Mouse (Mus musculus): ENCODE measurements around the gene Crim1. TPM values are rescaled to one million over a fixed set of nuclear protein-coding genes. Genes with fewer than 3 reads are reported as not detected.

The Crim1 gene
- polyA plus RNA-seq, 1 experiment = 7.1 TPM

DNA sequence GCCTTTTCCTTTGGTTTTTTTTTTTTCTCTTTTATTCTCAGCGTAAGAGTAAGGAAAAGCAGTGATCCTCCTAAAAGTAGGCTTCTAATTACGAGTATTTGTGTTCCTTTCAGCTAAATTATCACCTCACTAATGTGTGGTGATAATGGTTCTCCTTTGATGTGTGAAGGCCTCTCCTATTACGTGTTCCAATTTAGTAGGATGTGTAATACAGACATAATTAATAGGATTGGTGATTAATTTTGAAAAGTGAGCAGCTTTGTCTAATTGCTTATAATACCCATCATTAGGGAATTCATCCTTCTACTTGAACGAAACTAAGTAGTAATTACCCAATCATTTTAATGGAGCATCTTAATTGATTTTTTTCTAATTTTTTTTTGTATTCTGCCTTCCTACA, 157.7 kb downstream of the Crim1 start:
- H3K79me3 ChIP-seq (ENCODE audit: low read depth) = no peaks in the 10 kb centered on the region
- TF ChIP-seq FOSL1 (IDR thresholded peaks at IDR 0.05; ENCODE audit: insufficient read depth, low read length, poor library complexity, severe bottlenecking) = no peak
- no peak for TF ChIP-seq MYOD1 (IDR thresholded peaks at IDR 0.05; ENCODE audit: control insufficient read depth, insufficient read length, low read depth)
- TF ChIP-seq USF1 (IDR thresholded peaks at IDR 0.05; ENCODE audit: low read depth) = no peak
- TF ChIP-seq CEBPB (IDR thresholded peaks at IDR 0.05; ENCODE audit: low read depth) = no peak
- TF ChIP-seq CTCF (IDR thresholded peaks at IDR 0.05; ENCODE audit: control insufficient read depth, insufficient read depth, insufficient read length) = no peak
- TF ChIP-seq MAX (IDR thresholded peaks at IDR 0.05) = no peak
- no peaks in the 10 kb centered on the region for H3K27me3 ChIP-seq (ENCODE audit: control insufficient read depth, insufficient read depth, insufficient read length)
- H3ac ChIP-seq (ENCODE audit: control insufficient read depth, insufficient read length, low read depth) = no peak overlapping the region
- H3K4me3 ChIP-seq (ENCODE audit: insufficient read depth, poor library complexity, severe bottlenecking) = no peak overlapping the region
- no peaks in the 10 kb centered on the region for H3K79me2 ChIP-seq (ENCODE audit: control insufficient read depth, insufficient read depth)
- H3K36me3 ChIP-seq (ENCODE audit: control insufficient read depth, insufficient read depth) = peaks cover 8% of the 10 kb centered on the region

DNA sequence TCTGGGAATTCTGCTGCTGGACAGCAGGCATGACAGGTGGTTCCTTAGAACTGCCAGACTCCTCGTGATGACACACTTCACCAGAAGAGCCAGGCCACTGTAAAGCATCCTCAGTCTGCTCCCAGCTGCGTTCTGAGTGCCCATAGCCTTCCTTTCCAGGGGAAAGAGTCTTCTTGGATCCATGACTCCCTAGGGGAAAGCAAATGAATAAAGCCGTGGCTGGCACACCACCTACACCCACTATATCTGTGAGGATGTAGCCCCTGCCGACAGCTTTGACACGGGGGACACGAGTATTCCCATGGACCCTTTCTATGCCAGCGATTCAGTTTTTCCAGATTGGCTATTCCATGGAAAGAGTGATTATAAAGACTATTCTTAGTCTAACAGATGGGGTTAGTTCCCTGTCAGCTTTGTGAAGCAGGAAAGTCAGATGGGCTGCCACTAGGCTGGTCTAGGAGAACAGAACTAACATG, 158.2 kb downstream of the Crim1 start:
- no peak overlapping the region for H3ac ChIP-seq (ENCODE audit: control insufficient read depth, insufficient read length, low read depth)
- TF ChIP-seq CEBPB (IDR thresholded peaks at IDR 0.05; ENCODE audit: low read depth) = no peak
- no peak for TF ChIP-seq USF1 (IDR thresholded peaks at IDR 0.05; ENCODE audit: low read depth)
- peak; percentile 67 for TF ChIP-seq MYOD1 (IDR thresholded peaks at IDR 0.05; ENCODE audit: control insufficient read depth, insufficient read length, low read depth)
- no peak for TF ChIP-seq CTCF (IDR thresholded peaks at IDR 0.05; ENCODE audit: control insufficient read depth, insufficient read depth, insufficient read length)
- TF ChIP-seq MAX (IDR thresholded peaks at IDR 0.05) = no peak
- TF ChIP-seq FOSL1 (IDR thresholded peaks at IDR 0.05; ENCODE audit: insufficient read depth, low read length, poor library complexity, severe bottlenecking) = no peak
- H3K79me3 ChIP-seq (ENCODE audit: low read depth) = no peaks in the 10 kb centered on the region
- H3K27me3 ChIP-seq (ENCODE audit: control insufficient read depth, insufficient read depth, insufficient read length) = no peaks in the 10 kb centered on the region
- no peak overlapping the region for H3K4me3 ChIP-seq (ENCODE audit: insufficient read depth, poor library complexity, severe bottlenecking)
- H3K79me2 ChIP-seq (ENCODE audit: control insufficient read depth, insufficient read depth) = no peaks in the 10 kb centered on the region
- H3K36me3 ChIP-seq (ENCODE audit: control insufficient read depth, insufficient read depth) = peaks cover 8% of the 10 kb centered on the region

DNA sequence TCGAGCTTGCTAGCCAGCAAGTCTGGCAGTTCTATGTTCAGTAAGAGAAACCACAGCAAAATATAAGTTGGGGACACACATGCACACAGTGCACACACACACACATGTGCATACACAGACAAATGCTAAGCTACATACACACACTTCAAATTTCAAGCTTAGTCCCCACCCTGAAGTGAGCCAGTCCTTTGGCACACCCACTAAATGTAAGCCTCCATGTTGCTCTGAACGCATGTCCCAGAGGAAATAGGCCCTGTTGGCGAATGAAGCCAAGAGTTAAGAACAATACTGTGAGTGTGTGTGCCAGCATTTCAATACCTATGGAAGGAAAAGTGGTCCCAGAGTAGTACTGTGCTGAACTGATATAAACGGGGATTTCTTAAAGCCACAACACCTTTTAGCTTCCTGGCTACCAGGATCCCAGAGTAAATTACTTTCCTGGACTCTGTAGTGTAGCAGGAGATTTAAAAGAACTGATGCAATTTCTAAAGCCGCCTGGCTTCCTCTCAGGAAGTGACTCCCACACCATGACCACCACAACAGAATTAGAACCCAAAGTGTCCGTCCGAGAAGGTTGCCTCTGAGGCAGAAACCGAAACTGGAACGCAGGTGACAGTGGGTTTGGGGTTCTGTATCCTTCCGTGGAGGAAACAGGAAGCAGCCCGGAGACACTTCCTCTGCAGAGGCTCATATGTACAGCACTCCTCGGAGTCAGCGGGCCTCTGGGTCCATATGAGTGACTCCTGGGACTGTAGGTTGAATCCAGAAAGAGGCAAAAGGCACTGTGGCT, 162.1 kb downstream of the Crim1 start:
- no peak overlapping the region for H3ac ChIP-seq (ENCODE audit: control insufficient read depth, insufficient read length, low read depth)
- no peaks in the 10 kb centered on the region for H3K27me3 ChIP-seq (ENCODE audit: control insufficient read depth, insufficient read depth, insufficient read length)
- H3K79me3 ChIP-seq (ENCODE audit: low read depth) = no peaks in the 10 kb centered on the region
- TF ChIP-seq CTCF (IDR thresholded peaks at IDR 0.05; ENCODE audit: control insufficient read depth, insufficient read depth, insufficient read length) = no peak
- TF ChIP-seq MYOD1 (IDR thresholded peaks at IDR 0.05; ENCODE audit: control insufficient read depth, insufficient read length, low read depth) = no peak
- TF ChIP-seq MAX (IDR thresholded peaks at IDR 0.05) = no peak
- TF ChIP-seq USF1 (IDR thresholded peaks at IDR 0.05; ENCODE audit: low read depth) = no peak
- no peak for TF ChIP-seq FOSL1 (IDR thresholded peaks at IDR 0.05; ENCODE audit: insufficient read depth, low read length, poor library complexity, severe bottlenecking)
- no peak for TF ChIP-seq CEBPB (IDR thresholded peaks at IDR 0.05; ENCODE audit: low read depth)
- no peak for TF ChIP-seq MYOG (IDR thresholded peaks at IDR 0.05; ENCODE audit: control insufficient read depth, extremely low read depth, insufficient read length)
- H3K36me3 ChIP-seq (ENCODE audit: control insufficient read depth, insufficient read depth) = no peaks in the 10 kb centered on the region
- no peaks in the 10 kb centered on the region for H3K79me2 ChIP-seq (ENCODE audit: control insufficient read depth, insufficient read depth)
- no peak overlapping the region for H3K4me3 ChIP-seq (ENCODE audit: insufficient read depth, poor library complexity, severe bottlenecking)

DNA sequence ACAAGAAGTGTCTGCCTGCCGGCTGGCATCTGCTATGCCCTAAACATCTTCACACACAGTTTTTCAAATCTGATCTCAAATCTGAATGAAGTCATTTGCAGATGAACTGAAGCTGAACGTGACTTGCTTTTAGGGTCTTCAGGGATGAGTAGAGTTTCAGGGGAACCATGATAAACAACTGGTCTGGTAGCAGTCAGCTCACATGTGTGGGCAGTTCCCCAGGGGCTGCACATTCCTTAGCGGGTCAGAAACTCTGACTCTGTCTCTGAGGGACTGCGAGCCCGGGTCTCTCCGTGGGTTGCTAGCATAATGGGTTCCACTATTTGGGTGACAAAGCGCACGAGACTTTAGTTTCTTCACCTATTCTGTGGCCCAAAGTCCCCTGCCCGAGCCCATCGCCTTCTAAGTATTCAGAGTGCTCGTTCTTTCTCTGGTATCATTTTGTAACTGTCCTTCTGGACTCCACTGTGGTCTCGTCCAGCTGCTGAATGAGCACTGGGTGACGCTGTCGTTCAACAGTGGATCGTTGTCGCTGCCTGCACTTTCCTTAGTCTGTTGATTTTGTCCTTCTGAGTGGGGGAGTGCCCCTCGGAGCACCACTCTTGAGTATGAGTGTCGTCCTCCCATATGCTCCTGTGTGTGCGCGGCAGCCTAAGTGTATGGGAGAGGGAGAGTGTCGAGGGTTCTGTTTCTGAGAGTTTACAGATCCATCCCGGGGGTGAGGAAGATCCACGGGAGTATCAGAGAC, 164.7 kb downstream of the Crim1 start:
- Histone ChIP-seq H3K27me3 (ENCODE audit: control insufficient read depth, insufficient read depth, insufficient read length) (no peaks in the 10 kb centered on the region), H3K79me2 (ENCODE audit: control insufficient read depth, insufficient read depth) (no peaks in the 10 kb centered on the region), H3K79me3 (ENCODE audit: low read depth) (no peaks in the 10 kb centered on the region), H3K36me3 (ENCODE audit: control insufficient read depth, insufficient read depth) (no peaks in the 10 kb centered on the region), H3K4me3 (ENCODE audit: insufficient read depth, poor library complexity, severe bottlenecking) (no peak overlapping the region), H3ac (ENCODE audit: control insufficient read depth, insufficient read length, low read depth) (no peak overlapping the region)
- no peak for TF ChIP-seq MYOD1 (IDR thresholded peaks at IDR 0.05; ENCODE audit: control insufficient read depth, insufficient read length, low read depth)
- TF ChIP-seq MAX (IDR thresholded peaks at IDR 0.05) = no peak
- no peak for TF ChIP-seq CTCF (IDR thresholded peaks at IDR 0.05; ENCODE audit: control insufficient read depth, insufficient read depth, insufficient read length)
- TF ChIP-seq FOSL1 (IDR thresholded peaks at IDR 0.05; ENCODE audit: insufficient read depth, low read length, poor library complexity, severe bottlenecking) = no peak
- TF ChIP-seq USF1 (IDR thresholded peaks at IDR 0.05; ENCODE audit: low read depth) = no peak
- TF ChIP-seq CEBPB (IDR thresholded peaks at IDR 0.05; ENCODE audit: low read depth) = no peak

DNA sequence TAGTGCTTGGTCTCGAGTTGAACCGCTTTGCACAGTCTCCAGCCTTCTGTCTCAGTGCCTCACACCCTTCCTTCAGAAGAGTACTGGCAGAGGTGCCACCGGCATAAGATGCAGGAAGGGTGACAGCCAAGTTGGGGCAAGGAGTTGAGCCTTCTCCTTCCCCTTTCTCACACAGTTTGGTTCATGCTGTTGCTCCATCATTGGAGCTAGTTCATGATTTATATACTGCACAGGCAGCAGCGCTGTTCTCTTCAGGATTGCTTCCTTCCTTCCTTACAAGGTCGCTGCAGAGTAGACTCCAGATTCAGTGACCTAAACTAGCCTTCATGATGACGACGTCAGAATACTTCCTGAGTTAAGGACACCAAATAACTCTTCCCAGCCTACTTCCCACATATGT, 166.0 kb downstream of the Crim1 start:
- Histone ChIP-seq H3K36me3 (ENCODE audit: control insufficient read depth, insufficient read depth) (no peaks in the 10 kb centered on the region), H3K27me3 (ENCODE audit: control insufficient read depth, insufficient read depth, insufficient read length) (no peaks in the 10 kb centered on the region), H3K4me3 (ENCODE audit: insufficient read depth, poor library complexity, severe bottlenecking) (no peak overlapping the region), H3K79me3 (ENCODE audit: low read depth) (no peaks in the 10 kb centered on the region), H3ac (ENCODE audit: control insufficient read depth, insufficient read length, low read depth) (no peak overlapping the region), H3K79me2 (ENCODE audit: control insufficient read depth, insufficient read depth) (no peaks in the 10 kb centered on the region)
- TF ChIP-seq MYOD1 (IDR thresholded peaks at IDR 0.05; ENCODE audit: control insufficient read depth, insufficient read length, low read depth) (no peak), CEBPB (IDR thresholded peaks at IDR 0.05; ENCODE audit: low read depth) (no peak), CTCF (IDR thresholded peaks at IDR 0.05; ENCODE audit: control insufficient read depth, insufficient read depth, insufficient read length) (no peak), FOSL1 (IDR thresholded peaks at IDR 0.05; ENCODE audit: insufficient read depth, low read length, poor library complexity, severe bottlenecking) (no peak)

Data from C2C12 (cell line).